Mouse (Mus musculus) forebrain, embryonic 10.5 days (tissue): ENCODE measurements around the gene Elovl5. TPM values are rescaled to one million over a fixed set of nuclear protein-coding genes. Genes with fewer than 3 reads are reported as not detected.
A peak's percentile ranks its signal among the peaks of the same experiment; 100 is the strongest.

Experiments used
- DNase-seq: peaks from one replicate; pipeline ENCODE4 v3.0.0-alpha.2; 2017; ENCODE audit warnings: low spot score; ENCODE audit errors: extremely low spot score
- H3K27ac ChIP-seq: fragments of 300-500 bp; sonication (generic); 2 replicates; pipeline ENCODE4 v1.5.1; 2016; ENCODE audit warnings: mild to moderate bottlenecking
- H3K27me3 ChIP-seq: fragments of 300-500 bp; sonication (generic); 2 replicates; pipeline ENCODE4 v1.6.1; 2016; ENCODE audit warnings: mild to moderate bottlenecking; ENCODE audit not compliant: poor library complexity, severe bottlenecking
- H3K36me3 ChIP-seq: fragments of 300-500 bp; sonication (generic); replicated peaks from 2 replicates; pipeline ENCODE4 v1.6.1; 2016; ENCODE audit warnings: mild to moderate bottlenecking, moderate library complexity
- H3K4me1 ChIP-seq: fragments of 300-500 bp; sonication (generic); 2 replicates; pipeline ENCODE4 v1.6.1; 2016
- H3K4me3 ChIP-seq: fragments of 300-500 bp; sonication (generic); 2 replicates; pipeline ENCODE4 v1.5.1; 2016; ENCODE audit warnings: mild to moderate bottlenecking, moderate library complexity
- H3K9me3 ChIP-seq: fragments of 300-500 bp; sonication (generic); 2 replicates; pipeline ENCODE4 v1.6.1; 2016; ENCODE audit warnings: mild to moderate bottlenecking, moderate library complexity
- WGBS: fragments of 180-500 bp; shearing (Covaris S2); methylation state at CpG from one replicate; pipeline ENCODE4 v1.1.7; 2016; 5-methylcytosine and 5-hydroxymethylcytosine counted together
- polyA plus RNA-seq: library from polyadenylated mRNA; unstranded; fragments of >200 nt; fragmentation: Nextera tagmentation; extraction: Ambion mirVana; gene quantifications from 2 replicates; pipeline ENCODE4 v1.2.1, GENCODE M21; 2016

The Elovl5 gene
- polyA plus RNA-seq, 1 experiment from 2014 or later = 102 TPM

- no peak for DNase-seq
- Histone ChIP-seq H3K4me1 (peaks cover 44% of the 10 kb centered on the region), H3K27ac (peak overlapping the region; percentile 31), H3K27me3 (no peaks in the 10 kb centered on the region), H3K4me3 (no peak overlapping the region), H3K9me3 (no peaks in the 10 kb centered on the region), H3K36me3 (peaks cover 11% of the 10 kb centered on the region)
- 59% methylated on average over 7 of the region's 7 CpGs for WGBS
These were observed 32.6 kb downstream of the Elovl5 start for GRCm38 (mm10) chr9:77949753-77950268.

GRCm38 (mm10) chr9:77950841-77951475 lies 33.8 kb downstream of the Elovl5 start:
- peaks cover 11% of the 10 kb centered on the region for H3K36me3 ChIP-seq
- no peaks in the 10 kb centered on the region for H3K27me3 ChIP-seq
- H3K27ac ChIP-seq = no peak overlapping the region; the same call in 1 of the 2 replicates
- H3K9me3 ChIP-seq = no peaks in the 10 kb centered on the region
- no peak overlapping the region for H3K4me3 ChIP-seq
- DNase-seq = no peak
- WGBS = 91% methylated on average over 7 of the region's 7 CpGs
- peaks cover 49% of the 10 kb centered on the region for H3K4me1 ChIP-seq

GRCm38 (mm10) chr9:77951971-77952370 lies 34.8 kb downstream of the Elovl5 start:
- Histone ChIP-seq H3K4me1 (peaks cover 49% of the 10 kb centered on the region), H3K27me3 (no peaks in the 10 kb centered on the region), H3K9me3 (no peaks in the 10 kb centered on the region), H3K27ac (no peak overlapping the region), H3K36me3 (peaks cover 11% of the 10 kb centered on the region), H3K4me3 (no peak overlapping the region)
- WGBS = 74% methylated on average over 7 of the region's 7 CpGs
- no peak for DNase-seq

GRCm38 (mm10) chr9:77953053-77953452 lies 35.9 kb downstream of the Elovl5 start:
- DNase-seq = no peak
- H3K36me3 ChIP-seq = peaks cover 13% of the 10 kb centered on the region
- peaks cover 49% of the 10 kb centered on the region for H3K4me1 ChIP-seq
- H3K27ac ChIP-seq = no peak overlapping the region
- no peaks in the 10 kb centered on the region for H3K9me3 ChIP-seq
- H3K27me3 ChIP-seq = no peaks in the 10 kb centered on the region
- H3K4me3 ChIP-seq = no peak overlapping the region
- 89% methylated on average over 8 of the region's 8 CpGs for WGBS

DNA sequence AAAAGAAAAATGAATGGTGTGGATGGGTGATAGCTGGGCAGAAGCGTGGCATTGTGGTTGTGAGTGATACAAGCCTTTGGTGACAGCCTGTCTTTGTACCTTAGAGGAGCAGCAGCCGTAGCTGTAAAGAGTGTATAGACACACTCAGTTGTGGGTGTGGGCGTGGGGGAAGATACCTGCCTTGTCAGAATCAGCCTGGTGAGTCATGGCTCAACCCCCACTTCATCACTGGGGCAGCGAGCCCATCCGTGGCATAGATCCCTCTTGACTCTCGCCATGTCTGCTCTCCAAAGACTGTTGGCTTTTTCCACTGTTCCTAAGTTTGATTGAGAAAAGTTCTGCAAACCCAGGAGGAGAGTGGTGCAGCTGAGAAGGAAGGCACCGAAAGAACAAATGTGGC lies 37.3 kb downstream of the Elovl5 start:
- H3K4me1 ChIP-seq = peaks cover 46% of the 10 kb centered on the region
- H3K27ac ChIP-seq = no peak overlapping the region
- H3K36me3 ChIP-seq = peaks cover 27% of the 10 kb centered on the region
- 89% methylated on average over 7 of the region's 7 CpGs for WGBS
- H3K4me3 ChIP-seq = no peak overlapping the region
- no peaks in the 10 kb centered on the region for H3K27me3 ChIP-seq
- no peak for DNase-seq
- no peaks in the 10 kb centered on the region for H3K9me3 ChIP-seq

GRCm38 (mm10) chr9:77954981-77955380 lies 37.8 kb downstream of the Elovl5 start:
- Histone ChIP-seq H3K9me3 (no peaks in the 10 kb centered on the region), H3K27ac (no peak overlapping the region), H3K4me3 (no peak overlapping the region), H3K36me3 (peaks cover 32% of the 10 kb centered on the region), H3K27me3 (no peaks in the 10 kb centered on the region), H3K4me1 (peaks cover 41% of the 10 kb centered on the region)
- 83% methylated on average over 3 of the region's 3 CpGs for WGBS
- no peak for DNase-seq

DNA sequence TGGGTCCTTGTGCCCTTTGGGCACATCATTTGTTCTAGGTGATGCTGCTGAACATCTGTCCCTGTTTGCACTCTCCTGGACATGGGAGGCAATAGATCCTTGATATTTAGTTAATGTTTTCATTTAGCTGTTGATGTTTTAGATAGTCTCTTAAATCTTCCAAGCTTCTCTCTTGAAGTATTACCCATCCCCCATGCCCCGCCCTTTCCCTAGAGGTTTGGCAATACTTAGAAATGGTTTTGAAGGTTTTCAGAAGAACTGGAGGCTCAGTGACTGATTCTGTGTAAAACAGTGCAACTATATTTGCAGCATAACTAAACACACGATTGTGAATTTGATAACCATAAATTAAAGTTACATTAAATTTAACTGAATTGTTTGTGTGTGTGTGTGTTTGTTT lies 38.3 kb downstream of the Elovl5 start:
- Histone ChIP-seq H3K27ac (no peak overlapping the region), H3K36me3 (peaks cover 36% of the 10 kb centered on the region), H3K27me3 (no peaks in the 10 kb centered on the region), H3K4me3 (no peak overlapping the region), H3K4me1 (peaks cover 37% of the 10 kb centered on the region), H3K9me3 (no peaks in the 10 kb centered on the region)
- 92% methylated on average over 2 of the region's 2 CpGs for WGBS
- no peak for DNase-seq

DNA sequence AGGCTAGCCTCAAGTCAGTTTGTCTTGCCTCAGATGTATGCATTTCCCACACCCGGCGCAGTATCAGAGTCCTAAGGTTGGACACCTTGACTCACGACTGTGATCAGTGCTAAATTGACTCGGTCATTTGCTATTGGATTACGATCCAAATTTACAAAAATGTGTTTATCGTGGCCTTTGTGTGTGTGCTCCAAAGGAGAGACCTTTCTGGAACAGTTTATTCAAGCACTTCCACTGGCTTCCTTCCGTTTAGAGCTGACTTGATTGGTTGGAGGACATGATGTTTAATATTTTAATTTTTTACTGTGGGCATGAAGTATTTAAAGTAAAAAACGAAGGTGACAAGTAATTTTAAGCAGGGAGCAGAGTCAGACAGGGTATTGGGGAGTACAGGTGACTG lies 38.8 kb downstream of the Elovl5 start:
- H3K4me3 ChIP-seq = no peak overlapping the region
- WGBS = 92% methylated on average over 8 of the region's 8 CpGs
- no peaks in the 10 kb centered on the region for H3K9me3 ChIP-seq
- no peak overlapping the region for H3K27ac ChIP-seq
- H3K36me3 ChIP-seq = peaks cover 40% of the 10 kb centered on the region
- no peak for DNase-seq
- no peaks in the 10 kb centered on the region for H3K27me3 ChIP-seq
- H3K4me1 ChIP-seq = peaks cover 32% of the 10 kb centered on the region

DNA sequence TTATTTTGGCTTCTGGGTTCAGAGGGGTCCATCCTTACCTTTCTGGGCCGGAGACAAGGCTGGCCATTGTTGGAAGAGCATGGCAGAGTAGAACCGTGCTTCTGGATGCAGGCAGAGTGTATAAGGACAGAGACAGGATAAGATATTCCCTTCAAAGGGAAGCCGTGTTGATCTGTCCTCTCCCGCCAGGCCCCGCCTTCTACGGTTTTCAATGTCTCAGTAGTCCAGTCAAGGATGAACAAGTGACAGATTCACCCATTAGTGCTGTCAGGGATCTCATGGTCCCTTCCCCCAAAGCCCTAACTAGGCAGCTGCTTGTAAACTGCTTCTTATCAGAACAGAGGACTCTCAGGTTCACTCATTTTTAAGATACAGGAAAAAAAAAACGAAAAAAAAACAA lies 41.2 kb downstream of the Elovl5 start:
- H3K27ac ChIP-seq = no peak overlapping the region
- H3K4me1 ChIP-seq = peaks cover 19% of the 10 kb centered on the region
- 90% methylated on average over 7 of the region's 7 CpGs for WGBS
- no peaks in the 10 kb centered on the region for H3K27me3 ChIP-seq
- no peak overlapping the region for H3K4me3 ChIP-seq
- H3K9me3 ChIP-seq = no peaks in the 10 kb centered on the region
- no peak for DNase-seq
- H3K36me3 ChIP-seq = peaks cover 62% of the 10 kb centered on the region

DNA sequence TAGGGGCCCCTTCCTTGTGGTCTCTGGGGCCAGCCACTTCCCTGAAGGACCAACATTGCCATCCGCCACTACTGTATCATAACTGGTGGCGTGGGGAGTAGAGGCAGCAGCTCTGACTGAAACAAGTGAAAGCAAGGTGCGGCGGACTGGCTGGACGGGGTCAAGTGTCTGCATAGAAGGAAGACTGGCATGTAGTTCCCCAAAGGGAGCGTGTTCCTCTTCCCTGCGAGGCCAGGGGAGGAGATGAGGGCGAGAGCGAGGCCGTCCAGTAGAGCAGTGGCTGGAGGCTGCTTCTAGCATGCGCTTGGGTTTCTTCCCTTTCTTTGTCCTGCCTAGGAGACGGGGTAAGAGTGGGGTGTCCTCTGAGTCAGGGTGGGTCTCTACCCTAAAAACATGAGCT lies 42.6 kb downstream of the Elovl5 start:
- no peaks in the 10 kb centered on the region for H3K9me3 ChIP-seq
- H3K4me3 ChIP-seq = no peak overlapping the region
- no peak overlapping the region for H3K27ac ChIP-seq
- no peak for DNase-seq
- no peaks in the 10 kb centered on the region for H3K27me3 ChIP-seq
- 94% methylated on average over 12 of the region's 12 CpGs for WGBS
- peaks cover 26% of the 10 kb centered on the region for H3K4me1 ChIP-seq
- peaks cover 73% of the 10 kb centered on the region for H3K36me3 ChIP-seq

GRCm38 (mm10) chr9:77961350-77961749 lies 44.2 kb downstream of the Elovl5 start:
- Histone ChIP-seq H3K4me3 (no peak overlapping the region), H3K9me3 (no peaks in the 10 kb centered on the region), H3K4me1 (peaks cover 29% of the 10 kb centered on the region), H3K36me3 (peaks cover 79% of the 10 kb centered on the region), H3K27ac (no peak overlapping the region), H3K27me3 (no peaks in the 10 kb centered on the region)
- WGBS = 92% methylated on average over 6 of the region's 6 CpGs
- no peak for DNase-seq

DNA sequence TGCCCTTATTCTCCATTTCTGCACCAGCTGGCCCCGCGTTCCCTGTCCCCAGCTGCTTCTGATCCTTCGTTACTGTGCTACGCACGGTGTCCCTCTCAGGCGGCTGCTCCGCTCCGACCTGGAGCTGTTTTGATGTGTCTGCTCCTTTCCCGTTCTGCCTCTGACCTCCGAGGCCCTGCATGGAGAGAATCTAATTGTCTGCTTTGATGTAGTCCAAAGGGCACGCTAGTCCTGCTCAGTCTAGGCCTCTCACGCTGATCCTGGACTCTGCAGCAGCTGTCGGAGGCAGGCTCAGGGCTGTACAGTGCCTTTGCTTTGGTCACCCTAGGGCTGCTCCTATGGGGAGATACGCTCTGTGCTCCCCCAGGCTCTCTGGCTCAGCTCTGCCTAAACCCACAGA lies 46.9 kb downstream of the Elovl5 start:
- WGBS = 41% methylated on average over 14 of the region's 14 CpGs
- H3K27me3 ChIP-seq = no peaks in the 10 kb centered on the region
- H3K4me1 ChIP-seq = peaks cover 29% of the 10 kb centered on the region
- no peaks in the 10 kb centered on the region for H3K9me3 ChIP-seq
- H3K27ac ChIP-seq = peak overlapping the region; percentile 77
- no peak overlapping the region for H3K4me3 ChIP-seq
- peaks cover 77% of the 10 kb centered on the region for H3K36me3 ChIP-seq
- DNase-seq = peak; percentile 36

DNA sequence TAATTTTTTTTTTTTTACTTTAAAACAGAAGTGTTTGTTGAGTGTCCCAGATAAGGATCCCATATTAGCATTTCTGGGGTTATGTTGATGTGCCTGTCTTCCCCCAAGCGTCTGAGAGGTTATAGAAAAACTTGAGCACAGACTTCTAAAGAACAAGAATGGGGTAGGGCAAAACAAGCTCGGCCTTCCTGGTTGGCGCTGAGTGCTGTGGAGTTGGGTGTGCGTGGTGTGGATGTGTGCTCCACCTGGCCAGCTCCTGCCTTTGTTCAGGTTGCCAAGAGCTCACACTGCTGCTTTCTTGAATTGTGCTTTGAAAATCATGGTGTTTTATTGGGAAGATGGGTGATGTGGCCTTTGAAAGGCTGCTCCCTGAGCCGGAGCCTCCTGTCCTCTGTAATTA lies 48.1 kb downstream of the Elovl5 start:
- 90% methylated on average over 5 of the region's 5 CpGs for WGBS
- Histone ChIP-seq H3K27me3 (no peaks in the 10 kb centered on the region), H3K36me3 (peaks cover 73% of the 10 kb centered on the region), H3K27ac (no peak overlapping the region), H3K4me1 (peaks cover 29% of the 10 kb centered on the region), H3K9me3 (no peaks in the 10 kb centered on the region), H3K4me3 (no peak overlapping the region)
- no peak for DNase-seq
